Mouse (Mus musculus): ENCODE data around the gene Strc. TPM values are rescaled to one million over a fixed set of nuclear protein-coding genes. Genes with fewer than 3 reads are reported as not detected.
A peak's percentile ranks its signal among the peaks of the same experiment; 100 is the strongest.
"Not testable (repeated sequence)": the region's sequence is repeated elsewhere in the genome, so short reads cannot be mapped to it uniquely, and the experiment has no call there.

Strc gene
- not detected in 2 replicates for polyA plus RNA-seq (2014; fragmentation: Nextera tagmentation; extraction: Ambion mirVana)

- not testable (repeated sequence) for H3K36me3 ChIP-seq (ENCODE audit: control insufficient read depth, insufficient read depth, low read length); H3K9ac ChIP-seq (ENCODE audit: low read length); ATAC-seq (ENCODE audit: insufficient read depth, low FRiP score, low TSS enrichment); H3K9me3 ChIP-seq (ENCODE audit: control insufficient read depth, low read length); H3K4me1 ChIP-seq (ENCODE audit: control insufficient read depth, insufficient read depth, low read length); H3K4me3 ChIP-seq (ENCODE audit: low read depth, low read length); DNase-seq (ENCODE audit: low spot score); H3K27ac ChIP-seq (ENCODE audit: low read depth, low read length); H3K27me3 ChIP-seq (ENCODE audit: control insufficient read depth, insufficient read depth, low read length); H3K4me2 ChIP-seq (ENCODE audit: low read depth)
- WGBS, result 92% methylated on average over 14 of the region's 17 CpGs
These were observed at the start of gene Strc for GRCm38 (mm10) chr2:121386961-121387575. Gene Strc, minus strand, starts transcription at chr2:121387168.

- no peak overlapping the region for H3K4me3 ChIP-seq (ENCODE audit: low read depth, low read length)
- no peaks in the 10 kb centered on the region for H3K27me3 ChIP-seq (ENCODE audit: control insufficient read depth, insufficient read depth, low read length)
- H3K4me2 ChIP-seq (ENCODE audit: low read depth), result no peak overlapping the region
- H3K4me1 ChIP-seq (ENCODE audit: control insufficient read depth, insufficient read depth, low read length), result no peaks in the 10 kb centered on the region
- ATAC-seq (ENCODE audit: insufficient read depth, low FRiP score, low TSS enrichment), result no peak
- 97% methylated on average over 1 of the region's 1 CpGs for WGBS
- no peak overlapping the region for H3K27ac ChIP-seq (ENCODE audit: low read depth, low read length)
- no peaks in the 10 kb centered on the region for H3K9me3 ChIP-seq (ENCODE audit: control insufficient read depth, low read length)
- H3K36me3 ChIP-seq (ENCODE audit: control insufficient read depth, insufficient read depth, low read length), result peaks cover 35% of the 10 kb centered on the region
- DNase-seq (ENCODE audit: low spot score), result no peak
- H3K9ac ChIP-seq (ENCODE audit: low read length), result no peak overlapping the region
These were observed 47.9 kb upstream of the Strc start for GRCm38 (mm10) chr2:121434854-121435253.

GRCm38 (mm10) chr2:121425890-121426289 lies 38.9 kb upstream of the Strc start:
- no peak overlapping the region for H3K9ac ChIP-seq (ENCODE audit: low read length)
- no peak overlapping the region for H3K4me3 ChIP-seq (ENCODE audit: low read depth, low read length)
- H3K27me3 ChIP-seq (ENCODE audit: control insufficient read depth, insufficient read depth, low read length), result no peaks in the 10 kb centered on the region
- H3K4me2 ChIP-seq (ENCODE audit: low read depth), result no peak overlapping the region
- H3K36me3 ChIP-seq (ENCODE audit: control insufficient read depth, insufficient read depth, low read length), result peaks cover 22% of the 10 kb centered on the region
- DNase-seq (ENCODE audit: low spot score) (no peak), ATAC-seq (ENCODE audit: insufficient read depth, low FRiP score, low TSS enrichment) (no peak)
- H3K4me1 ChIP-seq (ENCODE audit: control insufficient read depth, insufficient read depth, low read length), result no peaks in the 10 kb centered on the region
- no peaks in the 10 kb centered on the region for H3K9me3 ChIP-seq (ENCODE audit: control insufficient read depth, low read length)
- 94% methylated on average over 2 of the region's 2 CpGs for WGBS
- H3K27ac ChIP-seq (ENCODE audit: low read depth, low read length), result no peak overlapping the region

GRCm38 (mm10) chr2:121423166-121423565 lies 36.2 kb upstream of the Strc start:
- Histone ChIP-seq H3K9ac (ENCODE audit: low read length) (no peak overlapping the region), H3K27ac (ENCODE audit: low read depth, low read length) (no peak overlapping the region), H3K9me3 (ENCODE audit: control insufficient read depth, low read length) (no peaks in the 10 kb centered on the region), H3K4me3 (ENCODE audit: low read depth, low read length) (no peak overlapping the region), H3K27me3 (ENCODE audit: control insufficient read depth, insufficient read depth, low read length) (no peaks in the 10 kb centered on the region), H3K36me3 (ENCODE audit: control insufficient read depth, insufficient read depth, low read length) (peaks cover 17% of the 10 kb centered on the region), H3K4me2 (ENCODE audit: low read depth) (no peak overlapping the region), H3K4me1 (ENCODE audit: control insufficient read depth, insufficient read depth, low read length) (no peaks in the 10 kb centered on the region)
- DNase-seq (ENCODE audit: low spot score), result no peak
- 89% methylated on average over 2 of the region's 2 CpGs for WGBS
- ATAC-seq (ENCODE audit: insufficient read depth, low FRiP score, low TSS enrichment), result no peak

- no peak overlapping the region for H3K4me3 ChIP-seq (ENCODE audit: low read depth, low read length)
- H3K27ac ChIP-seq (ENCODE audit: low read depth, low read length), result no peak overlapping the region
- ATAC-seq (ENCODE audit: insufficient read depth, low FRiP score, low TSS enrichment), result no peak
- H3K36me3 ChIP-seq (ENCODE audit: control insufficient read depth, insufficient read depth, low read length), result peaks cover 4% of the 10 kb centered on the region; the same call in 1 of the 2 replicates
- H3K4me2 ChIP-seq (ENCODE audit: low read depth), result no peak overlapping the region
- no peaks in the 10 kb centered on the region for H3K9me3 ChIP-seq (ENCODE audit: control insufficient read depth, low read length)
- H3K27me3 ChIP-seq (ENCODE audit: control insufficient read depth, insufficient read depth, low read length), result no peaks in the 10 kb centered on the region
- WGBS, result 96% methylated on average over 3 of the region's 3 CpGs
- H3K9ac ChIP-seq (ENCODE audit: low read length), result no peak overlapping the region
- peaks cover 16% of the 10 kb centered on the region for H3K4me1 ChIP-seq (ENCODE audit: control insufficient read depth, insufficient read depth, low read length)
- DNase-seq (ENCODE audit: low spot score), result no peak
These were observed 31.5 kb upstream of the Strc start for GRCm38 (mm10) chr2:121418476-121418875.

- H3K9ac ChIP-seq (ENCODE audit: low read length), result no peak overlapping the region
- H3K4me3 ChIP-seq (ENCODE audit: low read depth, low read length), result no peak overlapping the region
- no peak for ATAC-seq (ENCODE audit: insufficient read depth, low FRiP score, low TSS enrichment)
- H3K27ac ChIP-seq (ENCODE audit: low read depth, low read length), result no peak overlapping the region
- H3K27me3 ChIP-seq (ENCODE audit: control insufficient read depth, insufficient read depth, low read length), result no peaks in the 10 kb centered on the region
- no peaks in the 10 kb centered on the region for H3K36me3 ChIP-seq (ENCODE audit: control insufficient read depth, insufficient read depth, low read length)
- H3K4me1 ChIP-seq (ENCODE audit: control insufficient read depth, insufficient read depth, low read length), result peaks cover 21% of the 10 kb centered on the region
- no peaks in the 10 kb centered on the region for H3K9me3 ChIP-seq (ENCODE audit: control insufficient read depth, low read length)
- 93% methylated on average over 6 of the region's 6 CpGs for WGBS
- DNase-seq (ENCODE audit: low spot score), result no peak
- peak overlapping the region; percentile 12; the same call in 1 of the 2 replicates for H3K4me2 ChIP-seq (ENCODE audit: low read depth)
These were observed 29.4 kb upstream of the Strc start for GRCm38 (mm10) chr2:121416356-121416755.

GRCm38 (mm10) chr2:121415591-121415990 lies 28.6 kb upstream of the Strc start:
- Histone ChIP-seq H3K4me1 (ENCODE audit: control insufficient read depth, insufficient read depth, low read length) (peaks cover 21% of the 10 kb centered on the region), H3K9me3 (ENCODE audit: control insufficient read depth, low read length) (no peaks in the 10 kb centered on the region), H3K9ac (ENCODE audit: low read length) (no peak overlapping the region), H3K27me3 (ENCODE audit: control insufficient read depth, insufficient read depth, low read length) (no peaks in the 10 kb centered on the region), H3K4me3 (ENCODE audit: low read depth, low read length) (peak overlapping the region; percentile 65), H3K27ac (ENCODE audit: low read depth, low read length) (no peak overlapping the region), H3K4me2 (ENCODE audit: low read depth) (peak overlapping the region; percentile 70), H3K36me3 (ENCODE audit: control insufficient read depth, insufficient read depth, low read length) (no peaks in the 10 kb centered on the region)
- 92% methylated on average over 3 of the region's 3 CpGs for WGBS
- DNase-seq (ENCODE audit: low spot score) (no peak), ATAC-seq (ENCODE audit: insufficient read depth, low FRiP score, low TSS enrichment) (no peak)

GRCm38 (mm10) chr2:121415103-121415502 lies 28.1 kb upstream of the Strc start:
- no peaks in the 10 kb centered on the region for H3K36me3 ChIP-seq (ENCODE audit: control insufficient read depth, insufficient read depth, low read length)
- H3K9ac ChIP-seq (ENCODE audit: low read length), result peak overlapping the region; percentile 42
- H3K27ac ChIP-seq (ENCODE audit: low read depth, low read length), result no peak overlapping the region
- 52% methylated on average over 3 of the region's 3 CpGs for WGBS
- no peaks in the 10 kb centered on the region for H3K9me3 ChIP-seq (ENCODE audit: control insufficient read depth, low read length)
- DNase-seq (ENCODE audit: low spot score), result no peak
- peak overlapping the region; percentile 65 for H3K4me3 ChIP-seq (ENCODE audit: low read depth, low read length)
- H3K27me3 ChIP-seq (ENCODE audit: control insufficient read depth, insufficient read depth, low read length), result no peaks in the 10 kb centered on the region
- H3K4me1 ChIP-seq (ENCODE audit: control insufficient read depth, insufficient read depth, low read length), result peaks cover 21% of the 10 kb centered on the region
- no peak for ATAC-seq (ENCODE audit: insufficient read depth, low FRiP score, low TSS enrichment)
- H3K4me2 ChIP-seq (ENCODE audit: low read depth), result peak overlapping the region; percentile 70

- peak overlapping the region; percentile 65 for H3K4me3 ChIP-seq (ENCODE audit: low read depth, low read length)
- peak; percentile 46 for DNase-seq (ENCODE audit: low spot score)
These were observed 27.2 kb upstream of the Strc start for GRCm38 (mm10) chr2:121414139-121414685.

More at GRCm38 (mm10) chr2:121414139-121414685, 27.2 kb upstream of the Strc start:
- Histone ChIP-seq H3K36me3 (ENCODE audit: control insufficient read depth, insufficient read depth, low read length) (no peaks in the 10 kb centered on the region), H3K27me3 (ENCODE audit: control insufficient read depth, insufficient read depth, low read length) (no peaks in the 10 kb centered on the region), H3K9ac (ENCODE audit: low read length) (peak overlapping the region; percentile 83), H3K27ac (ENCODE audit: low read depth, low read length) (peak overlapping the region; percentile 84), H3K4me1 (ENCODE audit: control insufficient read depth, insufficient read depth, low read length) (peaks cover 21% of the 10 kb centered on the region), H3K9me3 (ENCODE audit: control insufficient read depth, low read length) (no peaks in the 10 kb centered on the region), H3K4me2 (ENCODE audit: low read depth) (peak overlapping the region; percentile 70)
- peak; percentile 37 for ATAC-seq (ENCODE audit: insufficient read depth, low FRiP score, low TSS enrichment)
- whole genome bisulfite sequencing, result under 1% methylated on average over 32 of the region's 32 CpGs
